Mouse (Mus musculus): ENCODE results near the gene Rnf166.

DNA sequence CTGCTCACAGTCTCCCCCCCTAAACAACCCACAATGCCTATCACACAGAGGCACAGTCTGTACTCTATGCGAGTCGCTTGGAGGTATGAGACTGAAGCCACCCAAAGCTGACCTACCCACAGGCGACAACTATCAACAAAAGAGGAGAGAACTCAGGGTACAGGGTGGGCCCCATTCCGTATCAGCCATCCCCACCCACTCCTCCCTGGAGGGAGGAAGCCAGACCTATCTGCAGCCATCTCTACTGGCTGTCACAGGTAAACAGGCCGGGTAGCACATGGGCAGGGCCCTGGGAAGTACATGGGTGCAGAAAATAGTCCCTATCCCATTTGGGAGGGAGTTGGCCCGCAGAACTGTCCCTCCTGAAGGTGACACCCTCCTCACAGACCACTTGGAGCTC is 49.1 kb upstream of the Rnf166 start:
- TF ChIP-seq NRF1 (IDR thresholded peaks at IDR 0.05; ENCODE audit: low read depth, low read length) (no peak), CHD2 (IDR thresholded peaks at IDR 0.05; ENCODE audit: low read length) (no peak), MEF2A (IDR thresholded peaks at IDR 0.05; ENCODE audit: borderline replicate concordance, low read depth, low read length) (no peak), USF1 (IDR thresholded peaks at IDR 0.05; ENCODE audit: low read depth, low read length) (no peak), CTCF (conservative IDR thresholded peaks at IDR 0.05 in 1 of 2, IDR thresholded peaks at IDR 0.05 in 1 of 2; ENCODE audit: low read depth in 2 of 2, low read length in 2 of 2) (no peak), ZKSCAN1 (IDR thresholded peaks at IDR 0.05; ENCODE audit: borderline replicate concordance, low read depth, low read length) (no peak), MXI1 (IDR thresholded peaks at IDR 0.05; ENCODE audit: low read depth, low read length) (no peak), RCOR1 (conservative IDR thresholded peaks at IDR 0.05; ENCODE audit: low read depth, low read length) (no peak), POLR2A (IDR thresholded peaks at IDR 0.05; ENCODE audit: low read depth, low read length) (no peak)

All from CH12.LX (cell line).